Mouse (Mus musculus) adrenal gland, adult 18-20 months (tissue): Measurements from ENCODE around the gene Ist1. TPM values are rescaled to one million over a fixed set of nuclear protein-coding genes. Genes with fewer than 3 reads are reported as not detected.
A peak's percentile ranks its signal among the peaks of the same experiment; 100 is the strongest.

ENCODE experiments used
- DNase-seq, 2 experiments: peaks; one replicate each; pipeline ENCODE4 v3.0.0; 2021 to 2022; ENCODE audit warnings: low spot score in 2 of 2
- long read RNA-seq, 2 experiments: library from polyadenylated mRNA; stranded (forward); transcript quantifications; one replicate each; pipeline ENCODE4 v2.0.0; 2021
- total RNA-seq, 2 experiments: library from RNA; stranded (reverse); gene quantifications; 1 replicate in 1 of 2; 2 replicates in 1 of 2; pipeline ENCODE4 v1.2.3; 2021

Gene Ist1
- 10 to 100 TPM; 96.5 to 99.1 TPM for total RNA-seq
- long read RNA-seq, experiment 1, transcript Ist1-204 (9 exons, 3,633 nt) = minor isoform, 6 of 137 reads
- long read RNA-seq, experiment 1, transcript Ist1-201 (10 exons, 2,304 nt) = major isoform, 87 of 137 reads
- long read RNA-seq, experiment 1, partial matches to known transcripts = 21 of 137 reads
- long read RNA-seq, experiment 1, other reads (novel, unspliced or antisense) = 23 of 137 reads
- long read RNA-seq, experiment 2, full-length matches to known transcripts = 78 of 204 reads
- long read RNA-seq, experiment 2, partial matches to known transcripts = 99 of 204 reads
- long read RNA-seq, experiment 2, other reads (novel, unspliced or antisense) = 27 of 204 reads

GRCm38 (mm10) chr8:109693146-109693900, at the start of gene Ist1:
Gene Ist1, minus strand, starts transcription at chr8:109693260.
- DNase-seq = peak; percentile 97

- no peak for DNase-seq
Observed at GRCm38 (mm10) chr8:109738049-109738380, 45.0 kb upstream of the Ist1 start.

GRCm38 (mm10) chr8:109737237-109738048, 44.4 kb upstream of the Ist1 start, which contains the start of gene Atxn1l:
Gene Atxn1l, minus strand, starts transcription at chr8:109737739.
- DNase-seq = peak; percentile 84 to 86

GRCm38 (mm10) chr8:109736819-109737218, 43.8 kb upstream of the Ist1 start:
- no peak for DNase-seq

GRCm38 (mm10) chr8:109734018-109734417, 41.0 kb upstream of the Ist1 start:
- DNase-seq = no peak

- DNase-seq = no peak
Observed at GRCm38 (mm10) chr8:109731012-109731411, 38.0 kb upstream of the Ist1 start.

GRCm38 (mm10) chr8:109725106-109725505, 32.0 kb upstream of the Ist1 start:
- DNase-seq = no peak

- no peak for DNase-seq
Observed at GRCm38 (mm10) chr8:109714961-109715360, 21.9 kb upstream of the Ist1 start.

GRCm38 (mm10) chr8:109712521-109712920, 19.5 kb upstream of the Ist1 start:
- DNase-seq = no peak

- no peak for DNase-seq
Observed at GRCm38 (mm10) chr8:109707921-109708320, 14.9 kb upstream of the Ist1 start.

- peak; percentile 72 for DNase-seq
Observed at GRCm38 (mm10) chr8:109706874-109707237, 13.8 kb upstream of the Ist1 start.

GRCm38 (mm10) chr8:109706076-109706873, 13.2 kb upstream of the Ist1 start:
- DNase-seq = peak in 1 of 2 experiments; percentile 15

GRCm38 (mm10) chr8:109705320-109706075, 12.4 kb upstream of the Ist1 start, which contains the start of gene Zfp821:
Gene Zfp821, plus strand, starts transcription at chr8:109705546.
- DNase-seq = peak; percentile 92 to 94

GRCm38 (mm10) chr8:109704565-109705319, 11.7 kb upstream of the Ist1 start:
- DNase-seq = no peak

GRCm38 (mm10) chr8:109698477-109698876, 5.4 kb upstream of the Ist1 start:
- DNase-seq = no peak

GRCm38 (mm10) chr8:109697754-109698153, 4.7 kb upstream of the Ist1 start:
- no peak for DNase-seq

GRCm38 (mm10) chr8:109694154-109694553, 1.1 kb upstream of the Ist1 start:
- DNase-seq = no peak

- peak in 1 of 2 experiments; percentile 62 for DNase-seq
Observed at GRCm38 (mm10) chr8:109692443-109693145, 466 bp downstream of the Ist1 start.
